Mouse (Mus musculus): ENCODE data around the gene Rab3d. TPM values are rescaled to one million over a fixed set of nuclear protein-coding genes. Genes with fewer than 3 reads are reported as not detected.

Rab3d gene
- total RNA-seq, 1 experiment, result 4.4 TPM

DNA sequence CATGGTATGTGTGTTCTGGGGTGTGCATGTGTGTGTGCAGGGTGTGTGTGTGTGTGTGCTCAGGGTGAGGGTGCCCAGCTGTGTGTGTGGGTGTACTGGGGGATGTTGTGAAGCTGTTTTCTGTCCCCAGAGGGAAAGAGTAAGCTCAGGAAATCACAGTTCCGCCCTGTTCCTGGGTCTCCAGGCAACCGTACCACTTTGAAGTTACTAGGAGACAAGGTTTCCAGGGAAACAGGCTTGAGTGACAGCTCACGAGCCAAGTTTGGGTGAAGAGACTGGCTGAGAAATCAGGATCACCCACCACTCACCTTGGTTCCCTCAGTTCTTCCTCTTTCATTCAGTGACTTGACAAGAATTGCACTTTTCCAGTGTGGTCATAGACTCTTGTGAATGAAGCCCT, 35.6 kb upstream of the Rab3d start:
- no peaks in the 10 kb centered on the region; the same call in 1 of the 2 replicates for H3K36me3 ChIP-seq (ENCODE audit: control insufficient read depth, insufficient read depth, low read length, poor library complexity, severe bottlenecking)
- peaks cover 0 to 3% of the 10 kb centered on the region in 2 experiments; a peak in 1 of 4 replicates for H3K4me1 ChIP-seq (ENCODE audit: control insufficient read depth in 2 of 2, insufficient read depth in 2 of 2, low read length in 2 of 2, poor library complexity in 1 of 2)
- H3K27ac ChIP-seq (ENCODE audit: insufficient read depth, low read depth, low read length, poor library complexity, severe bottlenecking), result no peak overlapping the region
- no peak overlapping the region for H3K9ac ChIP-seq (ENCODE audit: insufficient read depth, low read depth, low read length, poor library complexity, severe bottlenecking)
- in situ Hi-C loops (cut with MboI; ENCODE audit: low sequenced_read_pairs in 2 of 2, unreplicated experiment in 2 of 2), result no loop called here
- no peak for DNase-seq (ENCODE audit: low read depth, low spot score)
- TF ChIP-seq HCFC1 (IDR thresholded peaks at IDR 0.05; ENCODE audit: borderline replicate concordance, insufficient read depth, low read length) (no peak), CHD2 (IDR thresholded peaks at IDR 0.05; ENCODE audit: low read depth, low read length) (no peak), ZC3H11A (IDR thresholded peaks at IDR 0.05; ENCODE audit: borderline replicate concordance, low read depth, low read length) (no peak), MAFK (IDR thresholded peaks at IDR 0.05; ENCODE audit: insufficient read depth, low read depth, low read length) (no peak), ZNF384 (IDR thresholded peaks at IDR 0.05; ENCODE audit: low read depth, low read length) (no peak)
- H3K9me3 ChIP-seq (ENCODE audit: control insufficient read depth, insufficient read depth, low read depth, low read length), result no peaks in the 10 kb centered on the region
- no peak overlapping the region for H3K4me3 ChIP-seq (ENCODE audit: insufficient read depth in 1 of 2, low read depth in 1 of 2, low read length in 2 of 2, poor library complexity in 1 of 2, severe bottlenecking in 1 of 2)

DNA sequence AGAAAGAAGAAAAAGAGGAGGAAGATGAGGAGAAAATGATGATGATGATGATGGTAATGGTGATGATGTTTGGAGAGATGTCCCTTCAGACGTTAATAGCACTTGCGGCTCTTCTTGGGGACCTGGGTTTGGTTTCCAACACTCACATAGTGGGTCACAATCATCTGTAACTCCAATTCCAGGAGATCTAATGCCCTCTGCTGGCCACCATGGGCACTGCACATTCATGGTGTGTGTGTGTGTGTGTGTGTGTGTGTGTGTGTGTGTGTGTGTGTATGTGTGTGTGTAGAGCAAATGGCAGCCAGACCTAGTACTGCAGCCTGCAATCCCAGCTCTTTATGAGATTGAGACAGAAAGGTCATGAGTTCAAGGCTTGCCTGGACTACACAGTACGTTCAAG, 34.0 kb upstream of the Rab3d start:
- Histone ChIP-seq H3K27ac (ENCODE audit: insufficient read depth, low read depth, low read length, poor library complexity, severe bottlenecking) (no peak overlapping the region), H3K36me3 (ENCODE audit: control insufficient read depth, insufficient read depth, low read length, poor library complexity, severe bottlenecking) (no peaks in the 10 kb centered on the region), H3K4me3 (ENCODE audit: insufficient read depth in 1 of 2, low read depth in 1 of 2, low read length in 2 of 2, poor library complexity in 1 of 2, severe bottlenecking in 1 of 2) (no peak overlapping the region), H3K9ac (ENCODE audit: insufficient read depth, low read depth, low read length, poor library complexity, severe bottlenecking) (no peak overlapping the region), H3K4me1 (ENCODE audit: control insufficient read depth in 2 of 2, insufficient read depth in 2 of 2, low read length in 2 of 2, poor library complexity in 1 of 2) (peaks cover 0 to 9% of the 10 kb centered on the region in 2 experiments; a peak in 1 of 4 replicates), H3K9me3 (ENCODE audit: control insufficient read depth, insufficient read depth, low read depth, low read length) (no peaks in the 10 kb centered on the region)
- in situ Hi-C loops (cut with MboI; ENCODE audit: low sequenced_read_pairs in 2 of 2, unreplicated experiment in 2 of 2), result no loop called here
- TF ChIP-seq HCFC1 (IDR thresholded peaks at IDR 0.05; ENCODE audit: borderline replicate concordance, insufficient read depth, low read length) (no peak), MAFK (IDR thresholded peaks at IDR 0.05; ENCODE audit: insufficient read depth, low read depth, low read length) (no peak), ZC3H11A (IDR thresholded peaks at IDR 0.05; ENCODE audit: borderline replicate concordance, low read depth, low read length) (no peak), ZNF384 (IDR thresholded peaks at IDR 0.05; ENCODE audit: low read depth, low read length) (no peak)
- no peak for DNase-seq (ENCODE audit: low read depth, low spot score)

DNA sequence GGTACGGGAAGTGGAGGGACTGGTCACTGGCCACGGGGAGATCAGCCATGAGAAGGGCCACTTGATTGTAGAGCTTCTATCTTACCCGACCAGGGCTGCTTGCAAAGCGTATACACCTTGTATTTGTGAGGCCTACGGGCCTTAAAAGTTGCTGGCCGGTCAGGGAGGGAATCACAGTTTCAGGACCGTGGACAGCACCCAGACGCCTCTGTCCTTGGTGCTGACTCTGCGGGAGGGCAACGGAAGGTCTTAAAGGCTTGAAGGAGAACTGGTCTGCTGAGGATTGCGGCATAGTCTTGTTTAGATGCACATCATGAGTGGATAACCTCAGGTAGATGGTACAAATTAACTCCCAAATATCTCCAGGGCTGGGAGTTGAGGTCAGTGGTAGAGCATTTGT, 32.3 kb upstream of the Rab3d start:
- no peaks in the 10 kb centered on the region for H3K9me3 ChIP-seq (ENCODE audit: control insufficient read depth, insufficient read depth, low read depth, low read length)
- in situ Hi-C loops (cut with MboI; ENCODE audit: low sequenced_read_pairs in 2 of 2, unreplicated experiment in 2 of 2), result no loop called here
- DNase-seq (ENCODE audit: low read depth, low spot score), result no peak
- no peaks in the 10 kb centered on the region for H3K36me3 ChIP-seq (ENCODE audit: control insufficient read depth, insufficient read depth, low read length, poor library complexity, severe bottlenecking)
- no peak for TF ChIP-seq MAFK (IDR thresholded peaks at IDR 0.05; ENCODE audit: insufficient read depth, low read depth, low read length)
- no peak for TF ChIP-seq HCFC1 (IDR thresholded peaks at IDR 0.05; ENCODE audit: borderline replicate concordance, insufficient read depth, low read length)
- no peak for TF ChIP-seq ZNF384 (IDR thresholded peaks at IDR 0.05; ENCODE audit: low read depth, low read length)
- TF ChIP-seq CHD2 (IDR thresholded peaks at IDR 0.05; ENCODE audit: low read depth, low read length), result no peak
- TF ChIP-seq ZC3H11A (IDR thresholded peaks at IDR 0.05; ENCODE audit: borderline replicate concordance, low read depth, low read length), result no peak
- H3K4me3 ChIP-seq (ENCODE audit: insufficient read depth in 1 of 2, low read depth in 1 of 2, low read length in 2 of 2, poor library complexity in 1 of 2, severe bottlenecking in 1 of 2), result no peak overlapping the region
- H3K27ac ChIP-seq (ENCODE audit: insufficient read depth, low read depth, low read length, poor library complexity, severe bottlenecking), result no peak overlapping the region
- H3K9ac ChIP-seq (ENCODE audit: insufficient read depth, low read depth, low read length, poor library complexity, severe bottlenecking), result no peak overlapping the region
- H3K4me1 ChIP-seq (ENCODE audit: control insufficient read depth in 2 of 2, insufficient read depth in 2 of 2, low read length in 2 of 2, poor library complexity in 1 of 2), result peaks cover 0 to 12% of the 10 kb centered on the region in 2 experiments; a peak in 1 of 4 replicates

DNA sequence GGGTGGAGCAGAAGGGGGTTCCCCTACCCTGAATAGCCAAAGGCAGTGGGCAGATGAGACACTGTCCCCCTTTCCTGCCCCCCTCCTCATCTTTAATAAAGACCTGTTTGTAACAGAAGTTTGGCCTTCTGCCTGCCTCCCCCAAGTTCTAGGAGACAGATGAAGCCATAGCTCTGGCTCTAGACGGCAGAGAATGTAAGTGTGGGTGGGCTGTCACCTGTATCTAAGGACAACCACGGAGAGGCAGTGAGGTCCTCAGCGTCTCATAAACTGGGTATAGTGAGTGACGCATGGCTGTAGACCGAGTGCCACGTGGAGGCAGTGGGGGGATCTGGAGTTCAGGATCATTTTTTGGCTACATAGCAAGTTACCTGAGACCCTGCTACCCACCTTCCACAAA, 30.8 kb upstream of the Rab3d start:
- Histone ChIP-seq H3K4me3 (ENCODE audit: insufficient read depth in 1 of 2, low read depth in 1 of 2, low read length in 2 of 2, poor library complexity in 1 of 2, severe bottlenecking in 1 of 2) (no peak overlapping the region), H3K4me1 (ENCODE audit: control insufficient read depth in 2 of 2, insufficient read depth in 2 of 2, low read length in 2 of 2, poor library complexity in 1 of 2) (peaks cover 0 to 15% of the 10 kb centered on the region in 2 experiments; a peak in 2 of 4 replicates), H3K9me3 (ENCODE audit: control insufficient read depth, insufficient read depth, low read depth, low read length) (no peaks in the 10 kb centered on the region), H3K36me3 (ENCODE audit: control insufficient read depth, insufficient read depth, low read length, poor library complexity, severe bottlenecking) (no peaks in the 10 kb centered on the region), H3K9ac (ENCODE audit: insufficient read depth, low read depth, low read length, poor library complexity, severe bottlenecking) (no peak overlapping the region), H3K27ac (ENCODE audit: insufficient read depth, low read depth, low read length, poor library complexity, severe bottlenecking) (no peak overlapping the region)
- DNase-seq (ENCODE audit: low read depth, low spot score), result no peak
- in situ Hi-C loops (cut with MboI; ENCODE audit: low sequenced_read_pairs in 2 of 2, unreplicated experiment in 2 of 2), result no loop called here
- TF ChIP-seq ZC3H11A (IDR thresholded peaks at IDR 0.05; ENCODE audit: borderline replicate concordance, low read depth, low read length) (no peak), MAFK (IDR thresholded peaks at IDR 0.05; ENCODE audit: insufficient read depth, low read depth, low read length) (no peak), HCFC1 (IDR thresholded peaks at IDR 0.05; ENCODE audit: borderline replicate concordance, insufficient read depth, low read length) (no peak), ZNF384 (IDR thresholded peaks at IDR 0.05; ENCODE audit: low read depth, low read length) (no peak), CHD2 (IDR thresholded peaks at IDR 0.05; ENCODE audit: low read depth, low read length) (no peak)

DNA sequence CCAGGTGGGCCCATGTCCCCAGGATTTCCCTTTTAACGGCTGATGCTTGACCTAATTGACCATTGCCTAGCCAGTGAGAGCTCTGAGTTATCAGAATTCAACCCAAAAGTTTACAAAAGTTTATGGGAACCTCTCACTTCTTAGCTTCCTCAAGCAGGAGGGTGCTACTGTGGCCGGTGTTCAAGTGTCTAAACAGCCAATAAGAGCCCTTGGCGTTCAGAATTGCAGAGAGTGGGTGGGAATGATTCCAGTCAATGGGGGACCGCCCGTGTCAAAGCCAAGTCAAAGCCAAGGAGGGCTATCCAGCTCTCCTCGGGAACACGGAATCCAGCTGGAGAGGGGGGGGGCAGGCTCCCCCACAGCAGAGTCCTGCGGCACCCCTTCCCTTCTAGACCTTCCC, 30.2 kb upstream of the Rab3d start:
- in situ Hi-C loops (cut with MboI; ENCODE audit: low sequenced_read_pairs in 2 of 2, unreplicated experiment in 2 of 2), result no loop called here
- no peak overlapping the region for H3K27ac ChIP-seq (ENCODE audit: insufficient read depth, low read depth, low read length, poor library complexity, severe bottlenecking)
- H3K9me3 ChIP-seq (ENCODE audit: control insufficient read depth, insufficient read depth, low read depth, low read length), result no peaks in the 10 kb centered on the region
- H3K4me1 ChIP-seq (ENCODE audit: control insufficient read depth in 2 of 2, insufficient read depth in 2 of 2, low read length in 2 of 2, poor library complexity in 1 of 2), result peaks cover 0 to 20% of the 10 kb centered on the region in 2 experiments; a peak in 2 of 4 replicates
- no peak overlapping the region for H3K9ac ChIP-seq (ENCODE audit: insufficient read depth, low read depth, low read length, poor library complexity, severe bottlenecking)
- TF ChIP-seq MAFK (IDR thresholded peaks at IDR 0.05; ENCODE audit: insufficient read depth, low read depth, low read length) (no peak), ZC3H11A (IDR thresholded peaks at IDR 0.05; ENCODE audit: borderline replicate concordance, low read depth, low read length) (no peak), CHD2 (IDR thresholded peaks at IDR 0.05; ENCODE audit: low read depth, low read length) (no peak), ZNF384 (IDR thresholded peaks at IDR 0.05; ENCODE audit: low read depth, low read length) (no peak), HCFC1 (IDR thresholded peaks at IDR 0.05; ENCODE audit: borderline replicate concordance, insufficient read depth, low read length) (no peak)
- DNase-seq (ENCODE audit: low read depth, low spot score), result no peak
- H3K4me3 ChIP-seq (ENCODE audit: insufficient read depth in 1 of 2, low read depth in 1 of 2, low read length in 2 of 2, poor library complexity in 1 of 2, severe bottlenecking in 1 of 2), result no peak overlapping the region
- H3K36me3 ChIP-seq (ENCODE audit: control insufficient read depth, insufficient read depth, low read length, poor library complexity, severe bottlenecking), result no peaks in the 10 kb centered on the region

Measured in ES-E14 (cell line).